Mouse (Mus musculus): ENCODE data around the gene Mfsd4b3. TPM values are rescaled to one million over a fixed set of nuclear protein-coding genes. Genes with fewer than 3 reads are reported as not detected.
"Not testable (repeated sequence)": the region's sequence is repeated elsewhere in the genome, so short reads cannot be mapped to it uniquely, and the experiment has no call there.

The Mfsd4b3 gene
- polyA plus RNA-seq, 1 experiment from 2014 or later: 2.8 TPM

- not testable (repeated sequence) for H3K4me2 ChIP-seq; H3K27ac ChIP-seq (replicated peaks); H3K4me3 ChIP-seq (replicated peaks); H3K36me3 ChIP-seq (replicated peaks); H3K9ac ChIP-seq; H3K4me1 ChIP-seq (replicated peaks); H3K9me3 ChIP-seq (replicated peaks)
- H3K27me3 ChIP-seq: peaks cover 40% of the 10 kb centered on the region
- WGBS (ENCODE audit: insufficient replicate concordance): 43% methylated on average over 8 of the region's 8 CpGs
- peak; percentile 68; the same call in 1 of the 2 replicates for ATAC-seq (ENCODE audit: insufficient read depth)
Observed at GRCm38 (mm10) chr10:39924556-39924955, 35.4 kb downstream of the Mfsd4b3 start.

- H3K27ac ChIP-seq (replicated peaks): no peak overlapping the region
- no peak overlapping the region for H3K4me3 ChIP-seq (replicated peaks)
- H3K4me2 ChIP-seq: no peak overlapping the region
- ATAC-seq (ENCODE audit: insufficient read depth): no peak
- H3K36me3 ChIP-seq (replicated peaks): no peaks in the 10 kb centered on the region
- H3K9ac ChIP-seq: no peak overlapping the region
- H3K4me1 ChIP-seq (replicated peaks): no peaks in the 10 kb centered on the region
- no peaks in the 10 kb centered on the region for H3K9me3 ChIP-seq (replicated peaks)
- H3K27me3 ChIP-seq: no peaks in the 10 kb centered on the region
Observed at GRCm38 (mm10) chr10:39912616-39913015, 47.3 kb downstream of the Mfsd4b3 start.

- H3K27ac ChIP-seq (replicated peaks): no peak overlapping the region
- no peak for ATAC-seq (ENCODE audit: insufficient read depth)
- 51% methylated on average over 13 of the region's 13 CpGs for WGBS (ENCODE audit: insufficient replicate concordance)
Observed at GRCm38 (mm10) chr10:39908768-39909441, 51.0 kb downstream of the Mfsd4b3 start.

GRCm38 (mm10) chr10:39906799-39907658 is 52.9 kb downstream of the Mfsd4b3 start:
- Histone ChIP-seq H3K4me3 (replicated peaks) (no peak overlapping the region), H3K27ac (replicated peaks) (no peak overlapping the region), H3K9ac (no peak overlapping the region), H3K4me2 (no peak overlapping the region), H3K4me1 (replicated peaks) (no peaks in the 10 kb centered on the region), H3K27me3 (no peaks in the 10 kb centered on the region), H3K9me3 (replicated peaks) (no peaks in the 10 kb centered on the region), H3K36me3 (replicated peaks) (no peaks in the 10 kb centered on the region)
- ATAC-seq (ENCODE audit: insufficient read depth): no peak
- whole genome bisulfite sequencing (ENCODE audit: insufficient replicate concordance): 60% methylated on average over 10 of the region's 10 CpGs

More at GRCm38 (mm10) chr10:39908768-39909441, 51.0 kb downstream of the Mfsd4b3 start:
- Histone ChIP-seq H3K9me3 (replicated peaks) (no peaks in the 10 kb centered on the region), H3K36me3 (replicated peaks) (no peaks in the 10 kb centered on the region), H3K4me2 (no peak overlapping the region), H3K27me3 (no peaks in the 10 kb centered on the region), H3K9ac (no peak overlapping the region), H3K4me1 (replicated peaks) (no peaks in the 10 kb centered on the region), H3K4me3 (replicated peaks) (no peak overlapping the region)

- H3K4me1 ChIP-seq (replicated peaks): peaks cover 5% of the 10 kb centered on the region; the same call in 1 of the 2 replicates
- no peaks in the 10 kb centered on the region for H3K9me3 ChIP-seq (replicated peaks)
- H3K4me3 ChIP-seq (replicated peaks): no peak overlapping the region
- no peak overlapping the region for H3K27ac ChIP-seq (replicated peaks)
- 50% methylated on average over 3 of the region's 3 CpGs for WGBS (ENCODE audit: insufficient replicate concordance)
- H3K36me3 ChIP-seq (replicated peaks): no peaks in the 10 kb centered on the region
- no peak for ATAC-seq (ENCODE audit: insufficient read depth)
- no peak overlapping the region for H3K9ac ChIP-seq
- no peaks in the 10 kb centered on the region for H3K27me3 ChIP-seq
- no peak overlapping the region for H3K4me2 ChIP-seq
Observed at GRCm38 (mm10) chr10:39904191-39904590, 55.8 kb downstream of the Mfsd4b3 start.

- Histone ChIP-seq H3K9ac (peak within 1 kb of the TSS; percentile 69), H3K36me3 (replicated peaks) (no peaks in the 10 kb centered on the region), H3K4me1 (replicated peaks) (peaks cover 35% of the 10 kb centered on the region), H3K4me2 (peak within 1 kb of the TSS; percentile 89), H3K27ac (replicated peaks) (peak within 1 kb of the TSS; percentile 77), H3K9me3 (replicated peaks) (no peaks in the 10 kb centered on the region), H3K4me3 (replicated peaks) (peak within 1 kb of the TSS; percentile 69), H3K27me3 (no peaks in the 10 kb centered on the region)
- peak; percentile 97 for ATAC-seq (ENCODE audit: insufficient read depth)
- 0% methylated on average over 41 of the region's 41 CpGs for WGBS (ENCODE audit: insufficient replicate concordance)
Observed at GRCm38 (mm10) chr10:39898874-39899371, 61.0 kb downstream of the Mfsd4b3 start, which contains the start of gene Mfsd4b4. Gene Mfsd4b4 (minus strand): TSS chr10:39899238.

Other genes starting within 250 kb of the Mfsd4b3 start
- gene Rev3l, start 228.0 kb downstream of the Mfsd4b3 start, polyA plus RNA-seq (2015; fragmentation: Nextera tagmentation; extraction: Ambion mirVana): 3.1 and 4.4 TPM in 2 replicates
- gene Mfsd4b4, start 60.9 kb downstream of the Mfsd4b3 start, polyA plus RNA-seq (2015; fragmentation: Nextera tagmentation; extraction: Ambion mirVana): 1.2 TPM in 2 replicates
- not detected in 2 replicates for gene Mfsd4b2, start 33.2 kb downstream of the Mfsd4b3 start, polyA plus RNA-seq (2015; fragmentation: Nextera tagmentation; extraction: Ambion mirVana)
- 0.07 and 0.10 TPM in 2 replicates for gene Mfsd4b5, start 26.5 kb upstream of the Mfsd4b3 start, polyA plus RNA-seq (2015; fragmentation: Nextera tagmentation; extraction: Ambion mirVana)
- 0.54 and 0.70 TPM in 2 replicates for gene Mfsd4b1, start 65.1 kb upstream of the Mfsd4b3 start, polyA plus RNA-seq (2015; fragmentation: Nextera tagmentation; extraction: Ambion mirVana)
- 79.2 and 87.6 TPM in 2 replicates for gene Slc16a10, start 182.1 kb upstream of the Mfsd4b3 start, polyA plus RNA-seq (2015; fragmentation: Nextera tagmentation; extraction: Ambion mirVana)